Mouse (Mus musculus) cerebellum, adult 2 months (tissue): Measurements from ENCODE around the gene Asb18. TPM values are rescaled to one million over a fixed set of nuclear protein-coding genes. Genes with fewer than 3 reads are reported as not detected.

ENCODE experiments used
- DNase-seq, 2 experiments: peaks; one replicate each; pipeline ENCODE4 v3.0.0; 2021
- H3K27ac ChIP-seq: fragments of 200-500 bp; 2 replicates; pipeline ENCODE4 v1.5.1; 2012; ENCODE audit warnings: low read length, control low read depth, inconsistent platforms; ENCODE audit not compliant: insufficient read depth
- H3K27me3 ChIP-seq: fragments of 200-500 bp; 2 replicates; pipeline ENCODE4 v1.6.1; 2012; ENCODE audit warnings: inconsistent platforms, mild to moderate bottlenecking, low read length, moderate library complexity; ENCODE audit not compliant: control insufficient read depth, insufficient read depth
- H3K4me1 ChIP-seq: fragments of 200-500 bp; 2 replicates; pipeline ENCODE4 v1.6.1; 2011; ENCODE audit warnings: low read length; ENCODE audit not compliant: control insufficient read depth, insufficient read depth
- H3K4me3 ChIP-seq: fragments of 200-500 bp; replicated peaks from 2 replicates; pipeline ENCODE3; 2011; ENCODE audit warnings: mild to moderate bottlenecking, low read depth, low read length, control low read depth; ENCODE audit not compliant: insufficient read depth
- CTCF ChIP-seq: fragments of 200-500 bp; IDR thresholded peaks from 2 replicates; pipeline ENCODE4 v1.5.1; 2011; ENCODE audit warnings: low read depth, mild to moderate bottlenecking, control low read depth, low read length, moderate library complexity, borderline replicate concordance; ENCODE audit not compliant: insufficient read depth
- POLR2A ChIP-seq: fragments of 200-500 bp; IDR thresholded peaks from 2 replicates; pipeline ENCODE4 v1.6.1; 2011; ENCODE audit warnings: low read length, control low read depth, borderline replicate concordance; ENCODE audit not compliant: insufficient read depth
- WGBS: fragments of 180-500 bp; shearing (Covaris S2); methylation state at CpG from one replicate; pipeline ENCODE4 v1.1.7; 2018; 5-methylcytosine and 5-hydroxymethylcytosine counted together
- polyA plus RNA-seq: library from polyadenylated mRNA; depleted of rRNA; stranded (reverse); fragments of >200 nt; gene quantifications from 2 replicates; pipeline ENCODE4 v1.2.3, GENCODE M21; 2012; rRNA removed

The Asb18 gene
- polyA plus RNA-seq, 1 experiment = 1.5 TPM

- H3K4me3 ChIP-seq = no peak overlapping the region
- no peak for DNase-seq
- WGBS = 93% methylated on average over 4 of the region's 4 CpGs
- H3K4me1 ChIP-seq = no peaks in the 10 kb centered on the region
- H3K27ac ChIP-seq = no peak overlapping the region
- no peak for TF ChIP-seq POLR2A
- TF ChIP-seq CTCF = no peak
- no peaks in the 10 kb centered on the region for H3K27me3 ChIP-seq
Observed at GRCm38 (mm10) chr1:89901381-89901780, 113.1 kb downstream of the Asb18 start.

Other genes with a start within 250 kb of the Asb18 start
- gene Gbx2, start 83.5 kb downstream of the Asb18 start, polyA plus RNA-seq = 1.7 and 2.1 TPM in 2 replicates
- 0.29 and 1.1 TPM in 2 replicates for gene Iqca, start 138.7 kb upstream of the Asb18 start, polyA plus RNA-seq
- gene Ackr3, start 189.3 kb upstream of the Asb18 start, polyA plus RNA-seq = 16.0 and 17.3 TPM in 2 replicates